In the genomic region with DNA sequence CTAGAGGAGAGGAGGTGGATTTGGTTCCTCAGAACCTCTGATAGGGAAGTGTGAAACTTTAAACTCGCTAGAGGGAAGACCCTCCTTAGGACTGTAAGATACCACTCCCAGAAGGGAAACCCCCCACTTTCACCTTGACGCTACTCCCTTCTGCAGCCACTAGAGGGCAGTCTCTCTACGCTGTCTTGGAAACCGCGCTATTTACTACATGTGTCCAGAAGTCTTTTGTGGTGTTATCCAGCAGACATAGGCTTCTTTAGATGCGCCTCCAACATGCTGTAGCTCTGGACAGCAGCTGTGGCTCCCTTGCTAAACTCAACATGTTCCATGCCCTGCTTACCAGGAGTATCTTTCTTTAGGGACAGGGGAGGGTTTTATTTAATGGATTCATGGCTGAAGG, we compare ENCODE assay signal across 7 mouse cellular contexts. TPM values are rescaled to one million over a fixed set of nuclear protein-coding genes. Genes with fewer than 3 reads are reported as not detected.
DNase-seq lines count a peak whose midpoint lies in the region; ATAC-seq and TF ChIP-seq lines count a peak whose summit lies in the region.

No protein-coding gene starts in this region.

- WGBS in kidney, postnatal 0 days: under 1% methylated on average over 6 of the region's 6 CpGs
- WGBS in lung, postnatal 0 days: 3% methylated on average over 6 of the region's 6 CpGs

- H3K4me3 ChIP-seq in G1E (ENCODE audit: low read depth, low read length): no peak overlapping the region
- no peak overlapping the region for H3K4me3 ChIP-seq in kidney, postnatal 0 days (replicated peaks; ENCODE audit: low read depth, low read length)
- H3K4me3 ChIP-seq in lung, postnatal 0 days (ENCODE audit: low read depth, low read length): no peak overlapping the region

- H3K27ac ChIP-seq in kidney, postnatal 0 days: no peak overlapping the region
- H3K27ac ChIP-seq in lung, postnatal 0 days (ENCODE audit: low read length): no peak overlapping the region

- no peaks in the 10 kb centered on the region for H3K36me3 ChIP-seq in G1E (replicated peaks)
- no peaks in the 10 kb centered on the region for H3K36me3 ChIP-seq in kidney, postnatal 0 days (ENCODE audit: insufficient read depth, low read length)
- no peaks in the 10 kb centered on the region for H3K36me3 ChIP-seq in lung, postnatal 0 days (ENCODE audit: insufficient read depth, low read length)

- no peaks in the 10 kb centered on the region for H3K27me3 ChIP-seq in G1E (ENCODE audit: insufficient read depth, low read length)
- no peaks in the 10 kb centered on the region for H3K27me3 ChIP-seq in kidney, postnatal 0 days (ENCODE audit: insufficient read depth, low read length)
- H3K27me3 ChIP-seq in lung, postnatal 0 days (replicated peaks; ENCODE audit: insufficient read depth, low read length): no peaks in the 10 kb centered on the region

- DNase-seq in CD4-positive, CD25-positive, alpha-beta regulatory T cell, adult 2 months (ENCODE audit: low read depth, low spot score): peak; percentile 53
- peak; percentile 14 for DNase-seq in G1E (ENCODE audit: low spot score)
- peak; percentile 39 for DNase-seq in cerebellum, adult 8-10 months
- DNase-seq in frontal cortex, postnatal 14 days (ENCODE audit: low spot score in 2 of 2): peak; percentile 22 to 47
- peak; percentile 93 for DNase-seq in kidney, postnatal 0 days (ENCODE audit: low spot score)
- DNase-seq in lung, postnatal 0 days (ENCODE audit: low spot score): peak; percentile 80
- DNase-seq in right cerebral cortex, adult 18-20 months: peak; percentile 43

- ATAC-seq in G1E (ENCODE audit: extremely low read depth, insufficient number of reproducible peaks, low FRiP score, poor library complexity, severe bottlenecking): no peak
- no peak; the same call in 1 of the 2 replicates for ATAC-seq in kidney, postnatal 0 days (replicated peaks; ENCODE audit: low FRiP score, low read depth)
- ATAC-seq in lung, postnatal 0 days: peak; percentile 64

- no peak overlapping the region for H3K4me2 ChIP-seq in kidney, postnatal 0 days (ENCODE audit: low read length)
- H3K4me2 ChIP-seq in lung, postnatal 0 days (replicated peaks; ENCODE audit: low read depth, low read length): no peak overlapping the region

- no peak for TF ChIP-seq EP300 in lung, postnatal 0 days (IDR thresholded peaks at IDR 0.05)

- H3K4me1 ChIP-seq in G1E (ENCODE audit: insufficient read depth, low read depth, low read length): no peaks in the 10 kb centered on the region
- H3K4me1 ChIP-seq in kidney, postnatal 0 days (replicated peaks; ENCODE audit: insufficient read depth, low read length): no peaks in the 10 kb centered on the region
- no peaks in the 10 kb centered on the region for H3K4me1 ChIP-seq in lung, postnatal 0 days (ENCODE audit: insufficient read depth, low read depth, low read length)

- H3K9me3 ChIP-seq in G1E (replicated peaks): no peaks in the 10 kb centered on the region
- H3K9me3 ChIP-seq in kidney, postnatal 0 days (replicated peaks; ENCODE audit: low read length): no peaks in the 10 kb centered on the region
- no peaks in the 10 kb centered on the region for H3K9me3 ChIP-seq in lung, postnatal 0 days (ENCODE audit: low read length)

- peak; percentile 64 for TF ChIP-seq CTCF in G1E (IDR thresholded peaks at IDR 0.05; ENCODE audit: low read depth, low read length)
- peak; percentile 98 for TF ChIP-seq CTCF in kidney, postnatal 0 days (IDR thresholded peaks at IDR 0.05; ENCODE audit: low read depth)
- peak; percentile 94 for TF ChIP-seq CTCF in lung, postnatal 0 days (IDR thresholded peaks at IDR 0.05)

- H3K9ac ChIP-seq in kidney, postnatal 0 days (ENCODE audit: low read depth, low read length): no peak overlapping the region
- no peak overlapping the region for H3K9ac ChIP-seq in lung, postnatal 0 days (replicated peaks; ENCODE audit: low read depth)

RNA-seq across cellular contexts. Expression of gene H2afy2, which starts 54.8 kb away (rescaled TPM):
- total RNA-seq in G1E (2014; fragmentation: Nextera tagmentation) (not detected in 2 replicates), G1E (2017) (0.05 TPM in 1 of 2 replicates, not detected in the other)
- polyA plus RNA-seq in G1E (2012): not detected in 2 replicates
- 83.0 and 87.4 TPM in 2 replicates for polyA plus RNA-seq in kidney, postnatal 0 days (2015; fragmentation: Nextera tagmentation; extraction: Ambion mirVana)
- polyA plus RNA-seq in lung, postnatal 0 days (2015; fragmentation: Nextera tagmentation; extraction: Ambion mirVana): 23.9 and 26.6 TPM in 2 replicates

Comparison
In these comparisons a context has a peak if more than half of its experiments do, and no peak if none do; other contexts are left out.
1. DNase-seq: peak in every context shown above with its lines; median percentile 93 in kidney, postnatal 0 days; 80 in lung, postnatal 0 days; 53 in CD4-positive, CD25-positive, alpha-beta regulatory T cell, adult 2 months; 43 in right cerebral cortex, adult 18-20 months; 39 in cerebellum, adult 8-10 months; 34 in frontal cortex, postnatal 14 days; 14 in G1E.
2. RNA of gene H2afy2, which starts 54.8 kb away (polyA plus RNA-seq): 83.0 to 87.4 TPM in kidney, postnatal 0 days and 23.9 to 26.6 TPM in lung, postnatal 0 days; not detected in G1E; every median in the first group is over 10 times any median in the second.
3. Peak in every context shown above with its lines, with median percentiles within 50 percentile points of each other: CTCF ChIP-seq.